Mouse (Mus musculus) inflammation-experienced regulatory T-cells (primary cell): Measurements from ENCODE around the gene Stx1a. TPM values are rescaled to one million over a fixed set of nuclear protein-coding genes. Genes with fewer than 3 reads are reported as not detected.

Experiments used
- polyA plus RNA-seq, 2 experiments: library from polyadenylated mRNA; unstranded; fragments of 100-300 nt; shearing (Covaris generic); gene quantifications; one replicate each; pipeline ENCODE4 v1.2.1; 2017

The Stx1a gene
- 10 to 100 TPM; 17.8 to 18.6 TPM for polyA plus RNA-seq

DNA sequence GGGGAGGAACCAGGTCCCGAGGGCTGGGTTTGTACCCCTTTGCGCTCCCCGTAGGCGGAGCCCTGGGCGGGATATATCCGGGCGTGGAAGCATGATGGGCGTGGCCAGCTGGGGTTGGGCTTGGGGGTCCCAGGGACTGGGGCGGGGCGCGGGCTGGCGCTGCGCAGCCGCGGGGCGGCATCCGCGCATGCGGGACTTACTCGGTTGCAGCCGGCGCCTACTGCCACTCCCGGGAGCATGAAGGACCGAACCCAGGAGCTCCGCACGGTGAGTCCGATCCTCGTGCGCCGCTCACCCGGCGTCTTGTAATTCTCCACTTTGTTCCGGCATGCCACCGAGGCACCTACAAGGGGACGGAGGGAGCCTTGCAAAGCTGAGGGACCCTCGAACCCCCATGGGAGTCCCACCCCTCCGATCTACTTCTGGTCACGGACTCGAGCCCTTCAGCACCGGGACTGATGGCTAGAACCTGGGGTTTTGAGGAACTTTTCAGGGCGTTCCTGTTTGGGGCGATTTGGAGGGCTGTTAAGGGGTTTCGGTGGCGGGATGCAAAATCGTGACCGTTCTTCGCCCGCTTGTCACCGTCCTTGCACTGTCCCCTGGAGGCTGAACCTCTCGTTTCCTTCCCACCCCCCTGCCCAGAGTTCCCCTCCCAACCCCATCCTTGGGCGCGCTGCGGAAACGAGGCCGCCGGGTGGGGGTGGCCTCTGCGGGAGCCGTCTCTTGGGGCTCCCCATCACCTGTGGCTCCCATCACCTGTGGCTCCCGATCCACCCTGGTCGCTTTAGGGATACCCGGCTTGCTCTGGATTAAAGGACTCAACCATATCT is at the start of gene Stx1a:
Stx1a (plus strand) TSS at position 139 of the 830 bp plus-strand sequence.

GRCm38 (mm10) chr5:134985633-134986297 is 37.5 kb upstream of the Stx1a start, which contains the start of gene Cldn3:
Gene Cldn3, plus strand, starts transcription at chr5:134986214.

DNA sequence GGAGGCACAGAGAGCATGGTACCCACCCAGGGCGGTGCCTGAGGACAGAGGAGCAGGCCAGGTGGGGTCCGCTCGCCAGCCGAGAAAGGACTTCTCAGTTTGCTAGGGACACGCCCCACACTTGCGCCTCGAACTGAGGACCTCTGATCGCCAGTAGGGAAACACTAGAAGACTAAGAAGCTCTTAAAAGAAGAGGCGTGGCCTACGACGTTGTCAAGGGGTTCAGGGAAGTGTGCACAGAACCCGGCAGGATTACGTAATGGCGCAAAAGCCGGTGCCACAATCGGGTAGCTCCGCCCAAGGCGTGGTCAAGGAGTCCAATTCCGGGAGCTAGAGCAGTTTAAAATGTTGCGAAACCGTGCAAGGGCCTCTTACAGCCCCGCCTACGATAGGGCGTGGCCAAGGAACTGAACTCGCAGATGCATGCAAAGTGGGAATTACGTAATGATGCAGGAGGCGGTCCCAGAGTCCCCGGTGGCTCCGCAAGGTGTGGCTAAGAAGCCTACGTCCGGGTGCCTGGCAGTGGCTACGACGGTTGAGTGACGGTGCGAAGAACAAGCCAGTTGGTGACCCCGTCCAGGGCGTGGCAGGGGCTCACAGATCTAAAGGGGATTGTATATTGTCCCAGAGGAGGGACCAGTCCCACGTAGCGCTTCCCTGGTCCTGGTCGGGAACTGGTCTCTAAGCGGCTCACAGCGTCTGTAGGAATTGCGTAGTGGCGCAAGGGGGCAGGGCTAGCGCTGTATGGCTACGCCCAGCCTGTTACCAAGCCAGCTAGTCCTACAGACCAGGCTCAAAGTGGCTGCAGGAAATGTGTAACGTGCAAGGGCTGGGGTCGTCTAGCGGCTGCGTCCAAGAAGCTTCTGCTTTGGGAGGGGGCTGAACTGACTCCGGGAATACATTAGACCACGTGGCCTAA is 14.4 kb upstream of the Stx1a start, which contains the start of gene Abhd11:
Abhd11 (plus strand) TSS at position 482 of the 919 bp plus-strand sequence.

DNA sequence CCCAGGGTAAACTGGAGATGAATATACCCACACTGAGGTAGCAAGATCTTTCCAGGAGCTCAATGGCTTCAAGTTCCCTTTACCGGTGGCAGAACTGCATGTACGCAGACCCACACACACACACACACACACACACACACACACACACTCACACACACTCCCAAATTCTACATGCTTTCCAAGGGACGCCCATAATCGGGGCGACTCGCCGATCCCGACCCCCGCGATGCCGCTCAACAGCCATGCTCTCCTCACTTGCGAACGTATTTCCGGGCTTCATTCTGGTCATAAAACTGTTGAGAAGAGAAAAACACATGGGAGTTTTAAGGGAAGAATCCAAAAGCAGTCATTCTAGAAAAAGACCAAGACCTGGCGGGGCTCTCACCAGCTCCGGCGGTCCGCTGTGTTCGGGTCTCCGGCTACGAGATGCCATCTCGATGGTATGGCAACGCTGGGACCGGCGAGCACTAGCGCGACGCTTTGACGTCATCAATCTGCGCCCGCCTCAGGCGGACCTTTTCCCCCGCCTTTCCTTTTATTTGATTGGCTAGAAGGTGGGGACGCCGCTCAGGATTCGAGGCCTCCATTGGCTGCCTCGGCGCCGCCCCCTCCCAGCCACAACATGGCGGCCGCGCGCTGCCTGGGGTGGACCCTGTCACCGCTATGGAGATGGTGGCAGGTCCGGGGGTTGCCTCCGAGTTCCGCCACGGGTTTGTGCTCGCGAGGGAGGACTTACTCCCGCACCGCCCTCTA is 40.5 kb downstream of the Stx1a start, which contains the start of gene Dnajc30:
Dnajc30 (plus strand) TSS at position 574 of the 753 bp plus-strand sequence.

DNA sequence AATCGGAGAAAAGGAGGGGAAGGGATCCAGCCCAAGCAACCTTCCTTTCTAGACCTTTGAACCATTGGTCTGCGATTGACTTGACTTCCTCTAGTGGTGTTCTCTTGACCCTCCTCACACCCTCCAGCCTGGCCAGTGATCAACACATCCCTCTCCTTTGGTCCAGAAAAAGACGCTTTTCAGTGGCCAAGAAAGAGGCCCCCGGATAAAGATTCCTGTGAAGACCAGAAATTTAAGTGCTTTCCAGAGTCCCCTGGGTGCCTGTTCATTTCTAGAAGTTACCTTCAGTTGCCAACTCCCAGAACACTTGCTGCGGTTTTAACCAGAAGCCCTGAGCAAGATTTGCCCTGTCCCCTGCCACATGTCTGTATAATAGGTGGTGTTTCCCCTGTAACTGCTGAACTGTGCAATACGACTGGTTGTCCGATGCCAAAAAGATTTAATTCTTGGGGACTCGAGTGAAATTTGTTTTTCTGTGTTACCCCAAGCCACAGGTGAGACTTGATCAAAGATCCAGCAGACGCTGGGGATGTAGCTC is 41.7 kb downstream of the Stx1a start, which contains the start of gene Bud23:
Bud23 (minus strand) TSS at position 51 of the 538 bp plus-strand sequence.

DNA sequence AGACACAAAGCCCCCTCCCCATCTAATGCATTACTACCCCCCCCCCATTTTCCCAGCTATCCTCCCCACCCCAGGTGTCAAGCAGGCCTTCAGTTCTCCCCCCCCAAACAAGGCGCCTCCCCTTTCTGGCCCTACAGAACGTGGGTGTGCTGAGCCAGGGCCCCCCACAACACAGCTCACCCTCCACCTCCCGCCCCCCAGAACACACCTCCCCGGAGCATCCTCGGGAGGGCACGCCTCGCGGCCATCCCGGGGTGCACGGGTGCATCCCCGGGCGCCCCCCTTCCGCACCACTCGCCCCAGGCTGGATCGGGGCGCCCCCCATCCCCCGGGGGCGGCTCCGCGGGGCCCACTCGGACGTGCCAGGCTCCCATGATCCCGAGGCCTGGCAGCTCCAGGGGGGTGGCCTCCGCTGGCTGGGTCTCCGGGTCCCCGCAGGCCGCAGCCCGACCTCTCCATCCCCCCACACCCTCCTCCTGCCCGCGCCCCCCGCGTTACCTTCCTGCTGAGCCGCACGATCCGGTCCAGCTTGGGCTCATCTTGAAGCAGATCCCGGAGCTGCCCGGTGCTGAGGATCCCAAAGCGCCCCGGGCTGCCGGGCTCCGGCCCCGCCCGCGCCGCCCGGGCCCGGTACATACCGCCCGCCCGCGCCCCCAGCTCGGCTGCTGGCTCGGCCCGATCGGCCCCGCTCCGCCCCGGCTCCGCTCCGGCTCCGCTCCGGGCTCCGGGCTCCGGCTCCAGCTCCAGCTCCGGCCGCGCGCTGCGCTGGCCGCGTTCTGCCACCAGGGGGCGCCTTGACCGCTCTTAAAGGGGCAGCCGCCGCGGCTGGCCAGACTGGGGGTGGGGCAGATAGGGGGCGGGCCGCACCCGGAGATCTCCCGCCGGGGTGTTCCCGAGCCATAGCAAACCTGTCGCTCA is 54.5 kb downstream of the Stx1a start, which contains the start of gene Vps37d:
Vps37d (minus strand) TSS at position 703 of the 918 bp plus-strand sequence.

DNA sequence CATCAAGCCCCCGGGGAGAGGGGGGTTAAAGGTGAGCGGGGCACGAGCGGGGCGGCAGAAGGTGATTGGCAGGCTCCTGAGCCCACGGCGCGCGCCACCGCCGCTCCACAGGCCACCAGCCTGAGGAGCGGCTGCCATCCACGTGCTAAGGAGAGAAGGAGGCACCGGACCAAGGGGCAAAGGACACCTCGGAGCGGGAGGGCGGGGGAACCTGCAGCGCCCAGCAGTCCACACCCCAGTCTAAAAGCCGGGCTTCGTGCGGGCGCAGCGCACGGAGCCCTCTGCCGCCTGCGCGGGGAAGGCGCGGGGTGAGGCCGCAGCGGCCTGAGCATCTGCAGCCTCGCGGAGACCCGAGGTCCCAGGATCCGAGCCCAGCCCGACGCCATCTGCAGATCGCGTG is 66.4 kb downstream of the Stx1a start, which contains the start of gene Mlxipl:
Mlxipl (plus strand) TSS at position 238 of the 400 bp plus-strand sequence.

Other genes with a start within 250 kb of the Stx1a start
- not detected for gene Tmem270, start 116.7 kb upstream of the Stx1a start, polyA plus RNA-seq
- not detected for gene Cldn13, start 108.0 kb upstream of the Stx1a start, polyA plus RNA-seq
- 10 to 100 TPM in 1 of 2 experiments, 1 to 10 TPM in 1; 8.9 to 11.3 TPM for gene Mettl27, start 91.1 kb upstream of the Stx1a start, polyA plus RNA-seq
- gene Cldn4, start 76.5 kb upstream of the Stx1a start, polyA plus RNA-seq: under 1 TPM in 1 of 2 experiments, not detected in 1; 0.11 TPM
- gene Cldn3, start 37.3 kb upstream of the Stx1a start, polyA plus RNA-seq: 1 to 10 TPM in 1 of 2 experiments, not detected in 1; 1.4 TPM
- gene Abhd11, start 14.3 kb upstream of the Stx1a start, polyA plus RNA-seq: 10 to 100 TPM; 65.6 to 77.7 TPM
- 10 to 100 TPM; 15.5 to 16.3 TPM for gene Dnajc30, start 40.7 kb downstream of the Stx1a start, polyA plus RNA-seq
- gene Bud23, start 41.5 kb downstream of the Stx1a start, polyA plus RNA-seq: 100 to 1,000 TPM; 106 to 121 TPM
- gene Vps37d, start 54.8 kb downstream of the Stx1a start, polyA plus RNA-seq: 1 to 10 TPM in 1 of 2 experiments, under 1 TPM in 1; 0.17 to 1.8 TPM
- gene Mlxipl, start 66.4 kb downstream of the Stx1a start, polyA plus RNA-seq: 1 to 10 TPM in 1 of 2 experiments, under 1 TPM in 1; 0.34 to 1.3 TPM
- 10 to 100 TPM; 18.3 to 26.6 TPM for gene Tbl2, start 126.2 kb downstream of the Stx1a start, polyA plus RNA-seq
- gene Bcl7b, start 144.8 kb downstream of the Stx1a start, polyA plus RNA-seq: 100 to 1,000 TPM in 1 of 2 experiments, 10 to 100 TPM in 1; 79.4 to 103 TPM
- 10 to 100 TPM; 47.8 to 58.8 TPM for gene Baz1b, start 163.8 kb downstream of the Stx1a start, polyA plus RNA-seq
- gene Fzd9, start 227.7 kb downstream of the Stx1a start, polyA plus RNA-seq: under 1 TPM in 1 of 2 experiments, not detected in 1; 0.20 TPM